Mouse (Mus musculus): ENCODE measurements around the gene Zfp74. TPM values are rescaled to one million over a fixed set of nuclear protein-coding genes. Genes with fewer than 3 reads are reported as not detected.
"Not testable (repeated sequence)": the region's sequence is repeated elsewhere in the genome, so short reads cannot be mapped to it uniquely, and the experiment has no call there.

Zfp74 gene
- total RNA-seq (2022) = 10 to 100 TPM; 17.2 to 19.9 (median 18.2) TPM

- peak; percentile 55 to 73 for DNase-seq (ENCODE audit: low spot score in 2 of 2)
Measured at GRCm38 (mm10) chr7:29953513-29954401, at the start of gene Zfp74. TSS of gene Zfp74 (minus strand) at chr7:29954089.

- DNase-seq (ENCODE audit: low spot score in 2 of 2) = no peak
Measured at GRCm38 (mm10) chr7:30000601-30001000, 46.7 kb upstream of the Zfp74 start.

GRCm38 (mm10) chr7:29995134-29995533 is 41.2 kb upstream of the Zfp74 start:
- no peak for DNase-seq (ENCODE audit: low spot score in 2 of 2)

- DNase-seq (ENCODE audit: low spot score in 2 of 2) = no peak
Measured at GRCm38 (mm10) chr7:29993340-29993739, 39.5 kb upstream of the Zfp74 start.

GRCm38 (mm10) chr7:29992698-29993097 is 38.8 kb upstream of the Zfp74 start:
- no peak for DNase-seq (ENCODE audit: low spot score in 2 of 2)

- no peak for DNase-seq (ENCODE audit: low spot score in 2 of 2)
Measured at GRCm38 (mm10) chr7:29989031-29989430, 35.1 kb upstream of the Zfp74 start.

- DNase-seq (ENCODE audit: low spot score in 2 of 2) = no peak
Measured at GRCm38 (mm10) chr7:29987551-29987950, 33.7 kb upstream of the Zfp74 start.

- DNase-seq (ENCODE audit: low spot score in 2 of 2) = no peak
Measured at GRCm38 (mm10) chr7:29986101-29986500, 32.2 kb upstream of the Zfp74 start.

GRCm38 (mm10) chr7:29983690-29984380 is 29.9 kb upstream of the Zfp74 start, which contains the start of gene Zfp568:
TSS of gene Zfp568 (plus strand) at chr7:29983955.
- peak; percentile 87 to 89 for DNase-seq (ENCODE audit: low spot score in 2 of 2)

GRCm38 (mm10) chr7:29983340-29983689 is 29.4 kb upstream of the Zfp74 start:
- no peak for DNase-seq (ENCODE audit: low spot score in 2 of 2)

- DNase-seq (ENCODE audit: low spot score in 2 of 2) = no peak
Measured at GRCm38 (mm10) chr7:29982931-29983330, 29.0 kb upstream of the Zfp74 start.

GRCm38 (mm10) chr7:29982341-29982740 is 28.5 kb upstream of the Zfp74 start:
- no peak for DNase-seq (ENCODE audit: low spot score in 2 of 2)

- DNase-seq (ENCODE audit: low spot score in 2 of 2) = no peak
Measured at GRCm38 (mm10) chr7:29981860-29982259, 28.0 kb upstream of the Zfp74 start.

- DNase-seq (ENCODE audit: low spot score in 2 of 2) = no peak
Measured at GRCm38 (mm10) chr7:29981455-29981854, 27.6 kb upstream of the Zfp74 start.

GRCm38 (mm10) chr7:29980761-29981160 is 26.9 kb upstream of the Zfp74 start:
- no peak for DNase-seq (ENCODE audit: low spot score in 2 of 2)

GRCm38 (mm10) chr7:29970686-29971085 is 16.8 kb upstream of the Zfp74 start:
- no peak for DNase-seq (ENCODE audit: low spot score in 2 of 2)

GRCm38 (mm10) chr7:29965115-29965810 is 11.4 kb upstream of the Zfp74 start:
- DNase-seq (ENCODE audit: low spot score in 2 of 2) = not testable (repeated sequence)

GRCm38 (mm10) chr7:29959004-29959403 is 5.1 kb upstream of the Zfp74 start:
- no peak for DNase-seq (ENCODE audit: low spot score in 2 of 2)

- no peak for DNase-seq (ENCODE audit: low spot score in 2 of 2)
Measured at GRCm38 (mm10) chr7:29958125-29958724, 4.3 kb upstream of the Zfp74 start.

- DNase-seq (ENCODE audit: low spot score in 2 of 2) = peak in 1 of 2 experiments; percentile 14
Measured at GRCm38 (mm10) chr7:29956257-29956656, 2.4 kb upstream of the Zfp74 start.

GRCm38 (mm10) chr7:29954731-29955130 is 842 bp upstream of the Zfp74 start:
- DNase-seq (ENCODE audit: low spot score in 2 of 2) = peak in 1 of 2 experiments; percentile 25

Measured in layer of hippocampus, adult 8-10 months (tissue).